Comparison of ENCODE assay signal across 21 mouse cellular contexts in the genomic region with DNA sequence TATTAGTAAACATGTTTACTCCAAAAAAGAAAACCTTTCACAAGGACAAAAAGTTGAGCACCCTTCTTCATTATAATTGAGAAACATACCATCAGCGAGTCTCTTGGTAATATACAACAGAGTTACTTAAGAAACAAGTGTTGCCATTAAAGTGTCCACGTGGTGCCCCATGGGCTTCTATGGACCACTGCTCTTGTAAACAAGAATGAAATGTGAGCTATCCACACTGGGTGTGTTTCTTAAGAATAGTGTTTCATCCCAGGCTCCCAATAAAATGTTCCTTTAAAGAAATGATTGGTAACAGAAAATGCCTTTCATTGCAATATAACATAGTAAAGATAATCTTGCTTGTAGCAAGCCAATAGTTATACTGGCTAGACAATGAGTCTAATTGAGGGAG.
DNase-seq lines count a peak whose midpoint lies in the region; ATAC-seq and TF ChIP-seq lines count a peak whose summit lies in the region.
"Had no signal": no experiment of that assay in that cellular context is flagged by ENCODE, and none has a peak within 500 bp of the region (broad histone marks: within the 10 kb centered on the region; RNA-seq: fewer than 3 reads in every experiment).

No protein-coding gene starts in this region.

- no peaks in the 10 kb centered on the region for H3K4me1 ChIP-seq in kidney, postnatal 0 days (replicated peaks; ENCODE audit: insufficient read depth, low read length)
- H3K4me1 ChIP-seq in kidney, embryonic 16.5 days (ENCODE audit: insufficient read depth, low read length) = no peaks in the 10 kb centered on the region
- H3K4me1 ChIP-seq in limb, embryonic 13.5 days = 0 out of 2 replicates have a peak, but pooled peaks cover 8% of the 10 kb centered on the region
- H3K4me1 ChIP-seq in limb, embryonic 10.5 days = no peaks in the 10 kb centered on the region
- H3K4me1 ChIP-seq in limb, embryonic 14.5 days (ENCODE audit: control insufficient read depth, insufficient read depth, low read length) = no peaks in the 10 kb centered on the region

- H3K27me3 ChIP-seq in kidney, postnatal 0 days (ENCODE audit: insufficient read depth, low read length) = no peaks in the 10 kb centered on the region
- no peaks in the 10 kb centered on the region for H3K27me3 ChIP-seq in kidney, embryonic 16.5 days (ENCODE audit: insufficient read depth, low read length)
- no peaks in the 10 kb centered on the region for H3K27me3 ChIP-seq in limb, embryonic 13.5 days
- H3K27me3 ChIP-seq in limb, embryonic 10.5 days (ENCODE audit: low read depth, poor library complexity, severe bottlenecking) = no peaks in the 10 kb centered on the region
- no peaks in the 10 kb centered on the region for H3K27me3 ChIP-seq in limb, embryonic 14.5 days (ENCODE audit: control insufficient read depth, insufficient read depth, low read length)
- H3K27me3 ChIP-seq: CH12.LX had no signal

- H3K27ac ChIP-seq in kidney, postnatal 0 days = no peak overlapping the region
- H3K27ac ChIP-seq in kidney, embryonic 16.5 days (ENCODE audit: low read length) = no peak overlapping the region
- H3K27ac ChIP-seq in limb, embryonic 13.5 days = no peak overlapping the region
- no peak overlapping the region for H3K27ac ChIP-seq in limb, embryonic 10.5 days
- no peak overlapping the region for H3K27ac ChIP-seq in limb, embryonic 14.5 days (replicated peaks; ENCODE audit: low read depth, low read length)

- no peak overlapping the region for H3K4me3 ChIP-seq in kidney, postnatal 0 days (replicated peaks; ENCODE audit: low read depth, low read length)
- H3K4me3 ChIP-seq in kidney, embryonic 16.5 days (ENCODE audit: low read length) = no peak overlapping the region
- no peak overlapping the region for H3K4me3 ChIP-seq in limb, embryonic 13.5 days
- H3K4me3 ChIP-seq in limb, embryonic 10.5 days = no peak overlapping the region
- H3K4me3 ChIP-seq in limb, embryonic 14.5 days (replicated peaks; ENCODE audit: low read length) = no peak overlapping the region

- no peak for ATAC-seq in kidney, postnatal 0 days (replicated peaks; ENCODE audit: low FRiP score, low read depth)
- ATAC-seq in kidney, embryonic 16.5 days (ENCODE audit: low FRiP score, low TSS enrichment) = no peak
- ATAC-seq in limb, embryonic 13.5 days (ENCODE audit: low FRiP score, low read depth) = peak; percentile 86
- ATAC-seq in limb, embryonic 14.5 days (ENCODE audit: low FRiP score, low read depth) = peak; percentile 73
- ATAC-seq: activated CD4-positive, CD25-positive, alpha-beta regulatory T cell, adult 4 months; CD4-positive, CD25-positive, alpha-beta regulatory T cell, adult 4 months; Patski had no signal

- no peak for TF ChIP-seq POLR2A in limb, embryonic 14.5 days (IDR thresholded peaks at IDR 0.05; ENCODE audit: borderline replicate concordance, extremely low read depth, insufficient read depth, insufficient read length)

- 49% methylated on average over 2 of the region's 2 CpGs for WGBS in kidney, postnatal 0 days
- WGBS in kidney, embryonic 16.5 days = 55% methylated on average over 2 of the region's 2 CpGs
- 40% methylated on average over 2 of the region's 2 CpGs for WGBS in limb, embryonic 13.5 days
- WGBS in limb, embryonic 10.5 days = 86% methylated on average over 2 of the region's 2 CpGs
- 36% methylated on average over 2 of the region's 2 CpGs for WGBS in limb, embryonic 14.5 days

- DNase-seq in kidney, postnatal 0 days (ENCODE audit: low spot score) = peak; percentile 9
- DNase-seq in limb, embryonic 10.5 days (ENCODE audit: low spot score) = no peak
- DNase-seq in limb, embryonic 14.5 days (ENCODE audit: low spot score) = peak; percentile 22
- no peak for DNase-seq in retina, embryonic 14.5 days (ENCODE audit: low spot score)
- DNase-seq: adrenal gland, adult 2 months; adrenal gland, adult 8-10 months; adrenal gland, postnatal 10 days; adrenal gland, postnatal 14 days; adrenal gland, postnatal 25 days; adrenal gland, postnatal 36 days; B cell, adult 2 months; cerebellum, adult 11 months; cerebellum, adult 11-12 months; cerebellum, adult 18-20 months had no signal

- no peaks in the 10 kb centered on the region for H3K36me3 ChIP-seq in kidney, postnatal 0 days (ENCODE audit: insufficient read depth, low read length)
- no peaks in the 10 kb centered on the region for H3K36me3 ChIP-seq in kidney, embryonic 16.5 days (ENCODE audit: insufficient read depth, low read length)
- no peaks in the 10 kb centered on the region for H3K36me3 ChIP-seq in limb, embryonic 13.5 days
- H3K36me3 ChIP-seq in limb, embryonic 10.5 days = no peaks in the 10 kb centered on the region
- no peaks in the 10 kb centered on the region for H3K36me3 ChIP-seq in limb, embryonic 14.5 days (ENCODE audit: control insufficient read depth, insufficient read depth, low read length)
- H3K36me3 ChIP-seq: G1E had no signal

- no peak overlapping the region for H3K9ac ChIP-seq in kidney, postnatal 0 days (ENCODE audit: low read depth, low read length)
- H3K9ac ChIP-seq in kidney, embryonic 16.5 days (replicated peaks; ENCODE audit: low read length) = no peak overlapping the region
- H3K9ac ChIP-seq in limb, embryonic 13.5 days = no peak overlapping the region
- H3K9ac ChIP-seq in limb, embryonic 14.5 days (ENCODE audit: low read depth, low read length, severe bottlenecking) = no peak overlapping the region

- H3K4me2 ChIP-seq in kidney, postnatal 0 days (ENCODE audit: low read length) = no peak overlapping the region
- H3K4me2 ChIP-seq in kidney, embryonic 16.5 days (replicated peaks; ENCODE audit: low read depth, low read length) = no peak overlapping the region
- H3K4me2 ChIP-seq in limb, embryonic 13.5 days (replicated peaks) = no peak overlapping the region
- no peak overlapping the region for H3K4me2 ChIP-seq in limb, embryonic 14.5 days (replicated peaks; ENCODE audit: low read depth, low read length, severe bottlenecking)

- TF ChIP-seq CTCF in kidney, postnatal 0 days (IDR thresholded peaks at IDR 0.05; ENCODE audit: low read depth) = no peak

- H3K9me3 ChIP-seq in kidney, postnatal 0 days (replicated peaks; ENCODE audit: low read length) = no peaks in the 10 kb centered on the region
- no peaks in the 10 kb centered on the region for H3K9me3 ChIP-seq in kidney, embryonic 16.5 days (ENCODE audit: low read length)
- no peaks in the 10 kb centered on the region for H3K9me3 ChIP-seq in limb, embryonic 13.5 days
- H3K9me3 ChIP-seq in limb, embryonic 10.5 days (replicated peaks) = no peaks in the 10 kb centered on the region
- no peaks in the 10 kb centered on the region for H3K9me3 ChIP-seq in limb, embryonic 14.5 days (ENCODE audit: control insufficient read depth, low read length)
- H3K9me3 ChIP-seq: G1E had no signal

Comparison
In these comparisons a context has a peak if more than half of its experiments do, and no peak if none do; other contexts are left out.
1. DNase-seq: peak in kidney, postnatal 0 days (single experiment) and limb, embryonic 14.5 days (single experiment); none in limb, embryonic 10.5 days (single experiment) and retina, embryonic 14.5 days (single experiment).
2. ATAC-seq: peak in limb, embryonic 13.5 days (single experiment) and limb, embryonic 14.5 days (single experiment); none in kidney, postnatal 0 days (single experiment) and kidney, embryonic 16.5 days (single experiment).